Mouse (Mus musculus) fat pad, adult 2 months (tissue): ENCODE measurements at regions not wholly inside any gene's neighbourhood (a gene's known extent, or its start where the extent isn't known, plus 50 kb on each side); places are given as distances from the start of the nearest gene placed in this dataset.

ENCODE experiments used
- DNase-seq: peaks from one replicate; pipeline ENCODE4 v3.0.0-alpha.2; 2011; ENCODE audit warnings: low read depth, low spot score; ENCODE audit errors: extremely low read depth

DNA sequence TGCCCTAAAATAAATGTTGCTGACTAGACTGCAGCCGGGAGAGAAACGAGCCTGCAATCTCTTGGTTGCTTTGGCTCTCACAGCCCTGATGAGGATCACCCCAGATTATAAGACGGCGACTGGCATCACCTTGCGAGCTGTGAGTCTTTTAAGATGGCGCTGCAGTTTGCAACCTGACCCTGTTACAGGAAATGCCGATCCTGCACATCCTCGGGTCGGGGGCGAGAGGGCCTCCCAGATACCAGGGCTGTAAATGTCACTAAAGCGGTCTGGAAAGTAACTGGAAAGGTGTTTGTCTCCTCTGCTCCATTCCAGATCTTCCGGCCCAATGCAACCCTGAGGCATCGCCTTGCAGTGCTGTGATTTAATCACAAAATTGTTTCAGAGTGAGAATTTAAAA is 53.4 kb downstream of the Cartpt start:
- DNase-seq = no peak

DNA sequence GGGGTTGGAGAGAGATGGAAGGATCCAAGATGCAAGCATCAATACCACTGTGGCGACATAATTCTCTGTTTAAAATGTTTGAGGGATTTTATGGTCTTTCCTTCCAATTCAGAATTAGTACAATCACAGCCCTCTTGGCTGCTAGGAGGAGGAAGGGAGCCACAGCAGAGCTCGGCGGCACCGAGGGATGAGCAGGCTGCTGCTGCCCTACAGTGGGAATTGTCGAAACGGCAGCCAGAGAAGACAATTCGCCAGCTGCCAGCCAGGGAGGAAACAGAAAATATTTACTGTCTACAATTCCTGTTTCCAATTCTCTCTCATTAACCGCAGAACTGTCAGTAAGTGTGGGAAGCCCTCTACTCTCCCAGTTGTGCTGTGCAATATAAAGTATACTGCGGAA is 58.3 kb downstream of the Cartpt start:
- no peak for DNase-seq

DNA sequence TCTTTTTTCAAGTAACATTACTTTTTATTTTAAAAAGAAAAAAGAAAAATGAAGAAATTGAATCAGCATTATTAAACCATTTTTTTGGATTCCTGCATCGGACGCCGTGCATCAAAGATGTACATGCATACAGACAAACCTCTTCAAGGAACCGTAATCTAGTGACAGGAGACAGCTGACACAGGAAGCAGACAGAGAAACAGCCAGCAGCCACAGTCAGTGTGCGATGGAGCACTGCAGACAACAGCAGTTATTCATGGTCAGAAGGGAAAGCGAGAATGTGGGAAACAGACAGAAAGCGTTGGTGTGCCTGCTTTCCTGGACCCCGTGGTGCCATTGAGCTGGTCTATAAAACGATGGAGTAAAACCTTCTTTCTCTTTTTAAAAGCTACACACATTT is 61.4 kb downstream of the Cartpt start:
- DNase-seq = no peak

DNA sequence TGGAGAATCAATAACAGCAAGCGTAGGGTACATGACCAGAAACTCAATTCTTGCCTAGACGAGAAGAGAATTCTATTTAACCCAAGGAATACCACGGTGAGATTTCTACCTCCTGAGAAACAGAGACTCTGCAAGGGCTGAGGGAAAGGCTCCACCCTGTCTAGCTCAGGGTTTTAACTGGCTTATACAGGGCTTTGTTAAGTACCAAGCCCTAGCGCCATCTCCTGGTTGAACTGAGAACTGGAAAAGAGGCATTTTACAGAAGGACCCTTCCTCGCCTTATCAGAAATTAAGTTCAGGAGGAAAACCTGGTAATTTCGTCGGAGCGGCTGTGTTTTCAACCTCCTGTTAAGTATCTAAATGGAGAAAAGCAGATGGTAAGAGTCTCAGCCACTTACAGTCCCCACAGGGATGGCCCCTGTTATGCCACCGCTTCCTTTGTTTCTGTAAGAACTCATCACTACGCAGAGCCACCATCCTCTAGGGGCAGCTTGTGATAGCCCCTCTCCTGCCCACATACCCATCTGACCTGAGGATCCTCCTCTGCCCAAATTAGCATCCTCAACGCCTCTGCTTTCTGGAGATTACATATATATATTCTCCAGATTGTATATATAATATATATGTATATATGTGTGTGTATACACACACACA is 63.0 kb downstream of the Cartpt start:
- no peak for DNase-seq

DNA sequence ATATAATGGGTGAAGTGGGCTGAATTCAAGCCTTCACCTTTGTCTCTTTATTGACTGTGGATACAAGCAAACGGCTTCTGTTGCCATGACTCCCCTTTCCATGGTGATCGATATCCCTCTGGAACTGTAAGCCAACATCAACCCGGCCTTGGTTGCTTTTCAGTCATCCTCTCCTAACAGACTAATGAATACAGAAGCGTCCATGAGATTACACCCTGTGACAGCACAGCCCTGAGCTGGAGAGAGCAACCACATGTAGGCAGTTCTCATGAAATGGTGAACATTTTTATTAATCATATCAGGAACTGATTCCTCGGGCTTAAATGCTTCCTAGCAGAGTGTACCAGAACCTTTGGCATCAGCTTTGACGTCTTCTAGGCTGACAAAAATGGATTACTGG is 63.7 kb downstream of the Cartpt start:
- DNase-seq = no peak

DNA sequence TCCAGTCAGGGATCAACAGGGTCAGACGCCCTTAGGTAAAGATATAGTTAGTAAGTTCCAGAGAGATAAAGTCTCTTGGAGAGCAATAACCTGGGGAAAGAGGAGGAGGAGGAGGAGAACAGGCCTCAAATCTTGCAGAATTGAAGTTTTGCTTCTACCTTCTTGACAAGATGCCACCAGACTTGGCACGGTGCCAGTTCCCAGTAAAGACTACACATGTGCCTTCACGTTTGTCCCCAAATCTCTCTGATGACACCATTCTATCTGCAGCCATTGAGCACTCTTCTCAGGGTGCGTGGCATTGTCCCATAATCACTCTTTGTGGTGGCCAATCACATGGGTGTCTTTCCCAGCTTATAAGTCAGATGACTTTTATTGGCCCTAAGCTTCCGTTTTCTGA is 64.3 kb downstream of the Cartpt start:
- DNase-seq = no peak

DNA sequence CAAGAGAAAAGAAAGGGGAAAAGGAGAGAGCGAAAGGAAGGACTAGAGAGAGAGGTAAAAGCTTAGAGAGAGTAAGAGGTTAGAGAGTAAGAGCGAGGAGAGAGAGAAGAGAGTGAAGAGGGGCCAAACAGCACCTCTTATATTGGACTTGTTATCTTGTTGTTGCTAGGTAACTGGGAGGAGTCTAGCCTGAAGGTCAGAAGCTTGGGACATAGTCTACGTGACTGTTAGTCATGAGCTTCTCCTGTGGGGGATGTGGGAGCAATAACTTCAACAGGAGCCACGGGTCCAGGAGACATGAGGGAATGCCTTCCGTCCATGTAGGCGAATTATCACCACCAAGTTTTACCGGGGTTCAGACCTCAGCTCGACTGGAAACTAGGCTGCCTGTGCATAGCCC is 65.4 kb downstream of the Cartpt start:
- DNase-seq = no peak

DNA sequence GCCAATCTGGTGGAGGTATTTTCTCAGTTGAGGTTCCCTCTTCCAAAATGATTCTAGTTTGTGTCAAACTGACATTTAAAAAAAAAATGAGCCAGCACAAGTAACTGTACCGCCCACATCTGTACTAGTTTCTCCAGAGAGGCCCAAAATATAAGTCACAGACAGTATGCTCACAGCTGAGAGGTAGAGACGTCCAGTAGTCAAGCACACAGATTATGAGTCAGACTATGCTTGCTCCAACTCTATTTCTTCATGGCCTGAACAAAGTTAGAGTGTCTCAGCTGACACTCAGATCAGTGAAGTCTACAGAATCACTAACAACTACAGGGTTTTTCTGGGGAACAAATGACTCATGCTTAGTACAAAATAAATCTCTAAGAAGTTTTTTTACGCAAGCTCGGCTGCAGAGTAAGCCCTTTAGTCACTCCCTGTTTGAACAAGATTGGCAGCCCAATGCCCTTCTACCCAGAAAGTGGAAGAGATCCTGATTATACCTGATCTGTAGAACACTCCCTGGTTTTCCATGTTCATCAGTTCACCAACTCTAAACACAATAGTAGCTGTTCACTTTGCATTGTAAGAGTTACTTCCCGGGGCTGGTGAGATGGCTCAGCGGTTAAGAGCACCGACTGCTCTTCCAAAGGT is 70.7 kb downstream of the Cartpt start:
- DNase-seq = no peak

DNA sequence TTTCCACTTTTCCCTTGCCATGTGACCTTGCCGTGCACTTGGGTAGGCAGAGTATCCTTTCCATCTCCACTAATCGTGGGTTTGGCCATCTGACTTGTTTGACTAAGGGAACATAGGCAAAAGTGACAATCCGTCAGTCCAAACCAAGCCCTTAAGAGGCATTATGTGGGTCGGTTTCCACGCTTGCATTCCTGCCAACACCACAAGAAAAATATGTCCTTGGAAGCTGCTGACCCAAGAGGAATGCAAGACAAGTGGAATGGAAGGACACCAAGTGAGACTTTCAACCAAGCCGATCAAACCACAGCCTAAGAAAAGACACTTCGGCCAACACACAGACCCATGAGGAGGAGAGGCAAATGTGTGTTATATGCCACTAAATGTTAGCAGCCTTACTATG is 73.3 kb downstream of the Cartpt start:
- DNase-seq = no peak

DNA sequence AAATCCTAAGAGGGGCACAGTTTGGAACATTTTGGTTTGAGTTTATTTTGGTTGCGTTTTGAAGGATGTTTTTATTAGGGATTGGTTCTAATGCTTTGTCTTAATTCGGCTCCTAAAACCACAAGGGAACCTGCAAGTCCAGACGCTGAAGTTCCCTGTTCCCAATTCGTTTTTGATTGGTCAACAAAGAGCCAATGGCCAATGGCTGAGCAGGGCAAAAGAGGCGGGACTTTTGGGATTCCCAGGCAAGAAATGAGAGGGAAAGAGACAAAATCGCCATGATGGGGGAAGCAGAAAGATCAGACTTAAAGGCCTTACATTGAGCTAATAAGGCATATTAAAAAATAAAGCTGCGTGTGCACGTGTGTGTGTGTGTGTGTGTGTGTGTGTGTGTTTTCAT is 76.3 kb downstream of the Cartpt start:
- no peak for DNase-seq

DNA sequence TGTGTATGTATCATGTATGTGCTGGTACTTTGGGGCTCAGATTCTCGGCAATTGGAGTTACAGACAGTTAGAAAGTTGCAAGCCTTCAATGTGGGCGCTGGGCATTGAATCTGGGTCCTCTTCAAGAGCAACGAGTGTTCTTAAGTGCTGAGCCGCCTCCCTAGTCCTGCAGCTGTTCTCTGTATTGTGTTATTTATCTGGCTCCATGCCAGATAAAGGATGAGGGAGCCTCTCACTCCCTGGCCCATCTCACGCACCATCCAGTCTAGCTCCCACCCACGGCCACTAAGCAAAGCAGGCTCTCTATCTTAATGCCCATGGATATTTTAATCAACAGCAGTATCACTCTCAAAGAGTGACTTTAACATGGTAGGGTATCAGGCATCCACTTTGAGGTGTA is 84.2 kb downstream of the Cartpt start:
- no peak for DNase-seq

DNA sequence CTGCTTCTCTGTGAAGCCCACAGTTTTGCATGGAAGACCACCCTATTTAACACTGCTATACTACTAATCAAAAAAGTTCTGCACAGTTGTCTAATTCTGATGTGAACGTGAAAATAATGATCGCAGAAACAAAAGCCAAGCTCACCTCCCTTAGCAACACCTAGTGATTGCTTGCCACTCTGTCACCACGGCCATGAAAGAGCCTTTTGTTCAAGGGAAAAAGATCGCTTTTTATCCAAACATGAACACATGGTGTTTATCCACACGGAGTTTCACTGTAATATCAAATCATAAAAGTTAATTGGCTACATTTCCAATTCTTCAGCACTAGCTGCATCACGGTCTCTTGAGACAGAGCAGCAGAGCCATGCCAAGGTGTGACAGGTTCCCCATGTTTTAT is 85.1 kb downstream of the Cartpt start:
- no peak for DNase-seq

DNA sequence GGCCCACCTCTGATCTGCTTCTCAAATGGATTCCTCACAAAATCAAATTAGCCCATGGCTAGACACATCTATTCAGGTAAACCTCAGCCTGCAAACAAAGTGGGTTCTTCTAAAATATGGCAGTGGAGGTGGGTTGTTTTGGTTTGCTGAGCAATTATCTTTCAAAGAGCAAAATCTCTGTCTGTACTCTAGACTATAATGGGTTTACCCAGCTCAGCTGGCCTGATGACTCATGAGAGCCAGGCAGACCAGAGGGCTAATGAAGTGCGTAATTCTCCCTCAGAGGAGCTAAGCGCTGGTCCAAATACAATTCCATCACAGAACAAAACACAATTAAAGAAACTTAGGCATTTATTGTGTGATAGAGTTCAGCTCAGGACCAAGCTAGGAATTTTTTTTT is 86.1 kb downstream of the Cartpt start:
- DNase-seq = no peak

DNA sequence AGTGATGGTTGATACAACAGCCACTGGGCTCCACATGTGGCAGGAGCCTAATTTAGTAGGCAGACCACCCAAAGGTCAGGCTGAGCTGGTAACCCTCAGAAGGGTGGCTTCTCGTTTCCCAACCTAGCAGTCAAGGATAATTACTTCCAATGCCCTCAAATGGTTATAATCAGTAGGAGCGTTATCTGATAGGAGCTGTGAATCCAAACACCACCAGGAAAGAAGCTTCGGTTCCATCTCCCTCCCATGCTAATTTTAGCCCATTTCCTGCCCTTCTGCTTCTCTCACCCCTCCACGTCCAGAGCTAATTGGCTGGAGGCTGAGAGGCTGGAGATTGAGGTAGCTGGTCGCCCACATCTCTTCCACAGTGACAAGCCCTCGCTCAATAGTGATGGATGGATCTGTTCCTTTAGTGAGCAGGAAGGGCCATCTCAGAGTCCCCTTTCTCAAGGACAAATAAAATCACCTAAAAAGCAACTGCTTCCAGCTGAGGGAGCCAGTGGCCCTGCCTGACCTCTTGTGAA is 86.8 kb downstream of the Cartpt start:
- no peak for DNase-seq

DNA sequence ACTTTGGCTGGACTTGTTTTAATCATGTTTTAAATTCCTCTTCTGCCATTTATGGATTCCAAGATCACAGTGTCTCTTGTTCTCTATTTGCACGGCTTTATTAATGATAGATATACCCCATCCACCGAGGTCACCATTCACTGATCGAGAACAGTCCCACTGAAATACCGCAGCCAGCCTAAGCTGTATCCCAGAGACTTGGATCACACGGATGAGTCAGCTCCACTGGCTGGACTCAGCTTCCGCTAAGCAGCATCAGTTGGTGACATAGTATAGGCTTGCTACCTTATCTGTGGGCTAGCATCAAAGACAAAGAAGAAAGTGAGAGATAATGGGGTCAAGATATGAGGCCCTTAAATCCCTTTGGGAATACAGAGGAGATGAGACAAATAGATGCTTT is 106.4 kb downstream of the Cartpt start:
- no peak for DNase-seq

DNA sequence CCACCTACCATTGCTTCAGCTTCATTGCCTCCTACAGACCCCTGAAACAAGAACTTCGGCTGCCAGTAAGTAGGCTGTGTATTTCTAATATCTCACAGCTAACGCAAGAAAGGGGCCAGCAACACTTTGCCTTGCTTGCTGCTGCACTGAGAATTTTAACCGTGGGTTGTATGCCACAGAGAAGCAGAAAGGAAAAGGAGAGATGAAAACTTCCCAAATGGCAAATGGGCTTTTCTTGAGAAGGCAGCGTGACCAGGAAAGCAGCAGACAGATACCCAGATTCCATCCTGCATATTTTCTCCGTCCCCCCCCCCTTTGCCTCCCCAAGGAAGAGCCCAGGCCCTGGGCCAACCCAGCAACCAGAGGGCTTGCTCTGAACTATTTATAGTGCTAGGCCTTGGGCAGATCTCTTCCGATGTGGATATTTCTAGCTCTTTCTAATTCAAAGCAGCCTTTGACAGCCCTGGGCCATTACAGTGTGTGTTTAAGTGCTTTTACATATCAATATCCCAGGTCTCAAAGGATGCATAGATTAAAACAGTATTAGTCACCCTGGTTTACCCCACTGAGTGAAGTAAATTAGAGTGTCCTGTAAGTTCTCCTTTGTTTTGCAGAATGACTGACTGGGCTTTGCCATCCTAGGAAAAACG is 107.0 kb downstream of the Cartpt start:
- DNase-seq = no peak

DNA sequence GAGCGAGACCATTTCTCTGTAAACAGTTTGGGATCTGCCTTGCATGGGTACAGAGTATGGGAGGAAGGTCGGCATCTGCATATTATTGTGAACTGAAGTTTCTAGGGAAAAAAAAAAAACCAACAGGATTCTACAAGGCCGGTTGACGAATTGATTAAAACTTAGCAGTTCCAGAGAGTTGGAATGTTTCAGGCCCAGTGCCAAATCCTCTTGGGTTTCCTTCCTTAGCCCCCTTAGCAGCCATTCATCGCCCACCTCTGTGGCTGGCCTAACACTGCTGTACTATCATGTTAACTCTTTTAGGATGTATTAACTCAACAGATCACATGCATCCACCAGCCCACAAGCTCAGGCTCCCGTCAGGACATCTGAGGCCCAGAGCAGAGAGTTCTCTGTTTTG is 107.9 kb downstream of the Cartpt start:
- DNase-seq = no peak

DNA sequence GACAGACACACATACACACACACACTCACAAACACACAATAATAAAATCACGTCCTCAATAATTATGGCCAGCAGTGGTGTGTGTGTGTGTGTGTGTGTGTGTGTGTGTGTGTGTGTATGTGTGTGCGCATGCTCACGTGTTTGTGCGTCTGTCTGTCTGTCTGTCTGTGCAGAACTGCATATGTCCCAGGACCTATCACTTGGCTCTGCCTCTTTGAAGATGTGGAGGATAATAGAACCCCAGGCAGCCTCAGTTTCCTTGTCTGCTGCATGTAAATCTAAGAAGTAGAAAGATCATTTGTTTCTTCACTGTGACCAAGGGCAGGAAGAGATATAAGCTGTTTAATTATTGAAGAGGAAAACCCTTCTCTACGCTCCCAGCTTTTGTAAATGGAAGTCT is 109.9 kb downstream of the Cartpt start:
- DNase-seq = no peak

DNA sequence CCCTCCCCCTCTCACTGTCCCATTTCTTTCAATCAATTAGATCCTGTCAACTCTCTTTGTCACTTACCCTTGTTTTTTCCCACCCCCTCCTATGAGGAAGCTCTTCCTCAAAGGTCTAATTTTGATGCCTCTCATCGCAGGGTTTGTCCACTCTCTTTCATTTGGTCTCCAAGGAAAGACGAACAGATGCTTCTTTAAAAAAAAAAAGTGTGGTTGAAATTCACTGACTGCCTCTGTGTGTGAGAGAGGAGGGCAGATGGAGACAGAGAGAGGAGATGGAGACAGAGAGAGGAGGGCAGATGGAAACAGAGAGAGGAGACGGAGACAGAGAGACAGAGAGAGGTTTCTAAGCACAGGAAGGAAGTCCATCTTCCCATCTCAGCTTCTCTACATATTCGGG is 113.1 kb downstream of the Cartpt start:
- no peak for DNase-seq

DNA sequence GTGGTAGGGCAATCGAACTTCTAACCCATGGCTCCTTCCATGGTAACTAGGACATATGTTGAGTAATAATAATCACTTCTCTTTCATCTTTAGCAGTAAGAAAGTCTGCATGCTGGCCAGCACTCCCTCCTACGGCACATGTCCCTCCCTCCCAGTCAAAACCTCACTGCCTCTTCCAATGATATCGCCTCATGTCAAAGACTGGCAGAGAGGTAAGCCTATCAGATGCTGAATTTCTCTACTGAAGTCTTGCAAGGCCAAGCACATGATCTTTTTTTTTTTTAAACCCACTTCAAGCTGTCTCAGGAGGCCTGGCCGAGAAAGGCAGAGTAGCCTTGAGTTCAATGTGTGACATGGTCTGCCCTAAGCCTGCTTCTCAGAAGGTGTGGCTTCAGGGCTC is 115.5 kb downstream of the Cartpt start:
- DNase-seq = no peak

DNA sequence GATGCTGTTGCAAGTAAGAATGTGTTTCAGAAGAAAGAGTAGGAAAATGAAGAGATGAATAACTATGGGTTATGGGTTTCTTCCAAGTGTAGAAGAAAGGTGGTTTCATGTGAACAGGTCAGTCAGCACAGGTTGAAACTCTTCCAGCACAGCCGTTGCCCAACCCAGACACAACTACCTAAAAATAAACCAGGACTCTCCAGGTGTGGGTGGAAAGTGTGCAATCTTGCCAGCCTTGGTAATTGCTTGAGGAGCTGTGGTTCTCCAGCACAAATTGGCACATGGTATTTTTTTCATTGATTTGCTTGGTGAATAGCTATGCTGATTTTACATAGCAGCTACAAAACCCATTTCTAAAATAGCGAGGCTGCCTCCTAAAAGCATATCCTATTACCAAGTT is 116.6 kb downstream of the Cartpt start:
- peak; percentile 13 for DNase-seq

DNA sequence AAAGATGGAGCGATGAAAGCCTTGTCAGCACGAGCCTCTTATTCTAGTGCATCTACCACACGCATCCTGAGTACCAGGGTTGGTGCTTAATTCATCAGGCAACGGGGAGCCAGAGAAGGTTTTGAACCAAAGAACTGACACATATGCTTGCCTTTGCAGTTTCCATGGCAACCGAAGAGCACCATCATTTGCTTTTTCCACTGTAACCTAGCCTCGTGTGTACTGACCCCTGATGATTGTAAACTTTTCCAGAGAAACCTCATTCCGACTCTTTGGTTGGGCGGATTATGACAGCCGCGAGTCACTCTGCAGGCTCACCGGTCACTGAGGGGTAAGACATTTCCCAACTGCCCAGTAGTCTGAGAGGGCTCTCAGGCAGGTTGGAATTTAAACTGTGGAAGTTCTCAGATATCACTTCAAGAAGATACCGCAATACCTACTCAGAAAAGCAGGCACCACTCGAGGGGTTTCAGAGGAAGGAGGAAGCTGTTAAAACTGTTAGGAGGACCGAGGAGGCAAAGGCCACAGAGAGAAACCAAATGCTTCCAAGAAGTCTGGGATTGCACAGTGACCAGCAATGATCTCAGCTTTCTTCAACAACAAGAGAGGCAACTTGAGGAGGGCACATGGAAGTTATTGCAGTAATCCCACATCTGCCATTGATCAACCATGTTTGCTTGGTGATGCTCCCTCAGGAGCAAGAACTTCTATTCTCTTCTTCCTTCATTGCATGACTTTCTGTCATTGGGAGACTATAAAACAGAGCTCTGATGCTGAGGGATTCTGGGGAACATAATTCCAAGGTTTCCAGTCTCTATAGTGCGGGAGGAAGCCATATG is 117.8 kb downstream of the Cartpt start:
- no peak for DNase-seq
